Mouse (Mus musculus): ENCODE results near the gene Klk10. TPM values are rescaled to one million over a fixed set of nuclear protein-coding genes. Genes with fewer than 3 reads are reported as not detected.

Gene Klk10
- total RNA-seq (2021) = not detected
- long read RNA-seq, experiment 1 = 0 reads
- long read RNA-seq, experiment 2 = 0 reads

GRCm38 (mm10) chr7:43780746-43781145 lies at the start of gene Klk10:
Klk10 (plus strand) TSS chr7:43781035.
- Histone ChIP-seq H3K27ac (no peak within 1 kb of the TSS), H3K4me3 (no peak within 1 kb of the TSS)
- no peak for DNase-seq (ENCODE audit: extremely low spot score in 1 of 2, low spot score in 2 of 2)
- intact Hi-C loops (cut with DNase I) = loop anchor here (5.0 kb wide), 1 partner anchor 98 kb away; no protein-coding TSS in a partner anchor
- no peak for TF ChIP-seq CTCF (IDR thresholded peaks at IDR 0.05)

DNA sequence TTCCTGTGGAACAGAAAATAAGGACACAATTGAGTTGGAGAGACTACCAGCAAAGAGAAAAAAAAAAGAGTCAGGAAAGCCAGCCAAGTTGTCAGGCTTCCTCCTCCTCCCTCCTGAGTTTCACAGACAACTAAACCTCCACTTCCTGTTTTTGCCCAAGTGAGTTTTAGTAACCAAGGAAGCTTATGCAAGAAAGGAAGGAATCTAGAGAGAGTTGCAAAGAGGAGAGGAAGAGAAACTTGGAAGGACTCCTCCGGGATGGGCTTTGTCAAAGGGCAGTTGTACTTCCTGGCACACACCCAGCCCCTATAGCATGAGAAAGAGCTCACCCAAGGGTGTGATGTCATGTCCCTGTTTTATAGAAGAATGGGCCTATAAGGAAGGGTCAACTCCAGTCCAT lies 33.0 kb upstream of the Klk10 start:
- no peak for TF ChIP-seq CTCF (IDR thresholded peaks at IDR 0.05)
- Histone ChIP-seq H3K4me3 (no peak overlapping the region), H3K27ac (no peak overlapping the region)
- intact Hi-C loops (cut with DNase I) = no loop called here
- no peak for DNase-seq (ENCODE audit: extremely low spot score in 1 of 2, low spot score in 2 of 2)

- DNase-seq (ENCODE audit: extremely low spot score in 1 of 2, low spot score in 2 of 2) = no peak
- Histone ChIP-seq H3K27ac (no peak overlapping the region), H3K4me3 (no peak overlapping the region)
- intact Hi-C loops (cut with DNase I) = no loop called here
- TF ChIP-seq CTCF (IDR thresholded peaks at IDR 0.05) = no peak
Measured at GRCm38 (mm10) chr7:43752806-43753205, 28.0 kb upstream of the Klk10 start.

- intact Hi-C loops (cut with DNase I) = loop anchor here (5.0 kb wide), 1 partner anchor 84 kb away; no protein-coding TSS in a partner anchor
- Histone ChIP-seq H3K27ac (no peak overlapping the region), H3K4me3 (no peak overlapping the region)
- no peak for DNase-seq (ENCODE audit: extremely low spot score in 1 of 2, low spot score in 2 of 2)
- no peak for TF ChIP-seq CTCF (IDR thresholded peaks at IDR 0.05)
Measured at GRCm38 (mm10) chr7:43766484-43766883, 14.4 kb upstream of the Klk10 start.

- Histone ChIP-seq H3K27ac (no peak within 1 kb of the TSS), H3K4me3 (no peak within 1 kb of the TSS)
- intact Hi-C loops (cut with DNase I) = loop anchor here (5.0 kb wide), 1 partner anchor 86 kb away; no protein-coding TSS in a partner anchor
- DNase-seq (ENCODE audit: extremely low spot score in 1 of 2, low spot score in 2 of 2) = no peak
- TF ChIP-seq CTCF (IDR thresholded peaks at IDR 0.05) = no peak
Measured at GRCm38 (mm10) chr7:43768597-43768996, 12.2 kb upstream of the Klk10 start, which contains the start of gene Klk12. Klk12 (plus strand) TSS chr7:43768897.

DNA sequence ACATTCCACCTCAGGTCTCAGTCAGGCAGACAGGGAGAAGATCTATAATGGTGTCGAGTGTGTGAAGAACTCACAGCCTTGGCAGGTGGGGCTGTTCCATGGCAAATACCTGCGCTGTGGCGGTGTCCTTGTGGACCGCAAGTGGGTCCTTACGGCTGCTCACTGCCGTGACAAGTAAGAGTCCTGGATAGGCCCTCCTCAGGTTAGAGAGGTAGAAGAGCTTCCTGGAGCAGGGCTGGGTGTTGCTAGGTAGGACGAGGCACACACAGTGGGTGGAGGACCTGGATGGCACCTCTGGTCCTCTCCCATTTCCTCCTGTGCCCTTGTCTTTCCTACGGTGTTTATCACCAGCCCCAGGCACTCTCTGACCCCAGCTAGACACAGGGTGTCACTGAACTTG lies 11.2 kb upstream of the Klk10 start:
- intact Hi-C loops (cut with DNase I) = loop anchor here (5.0 kb wide), 1 partner anchor 87 kb away; no protein-coding TSS in a partner anchor
- Histone ChIP-seq H3K27ac (no peak overlapping the region), H3K4me3 (no peak overlapping the region)
- TF ChIP-seq CTCF (IDR thresholded peaks at IDR 0.05) = no peak
- no peak for DNase-seq (ENCODE audit: extremely low spot score in 1 of 2, low spot score in 2 of 2)

DNA sequence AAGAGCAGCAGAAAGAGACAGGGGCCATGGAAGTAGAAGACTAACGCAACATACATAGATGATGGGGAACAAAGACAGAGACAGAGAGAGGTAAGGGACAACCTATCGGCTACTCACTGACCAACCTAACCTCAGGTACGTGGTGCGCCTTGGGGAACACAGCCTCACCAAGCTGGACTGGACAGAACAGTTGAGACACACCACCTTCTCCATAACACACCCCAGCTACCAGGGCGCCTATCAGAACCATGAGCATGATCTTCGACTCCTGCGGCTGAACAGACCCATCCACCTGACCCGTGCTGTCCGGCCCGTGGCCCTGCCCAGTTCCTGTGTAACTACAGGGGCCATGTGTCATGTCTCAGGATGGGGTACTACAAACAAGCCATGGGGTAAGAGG lies 10.1 kb upstream of the Klk10 start:
- H3K4me3 ChIP-seq = no peak overlapping the region
- no peak overlapping the region for H3K27ac ChIP-seq
- DNase-seq (ENCODE audit: extremely low spot score in 1 of 2, low spot score in 2 of 2) = no peak
- no peak for TF ChIP-seq CTCF (IDR thresholded peaks at IDR 0.05)
- intact Hi-C loops (cut with DNase I) = no loop called here

DNA sequence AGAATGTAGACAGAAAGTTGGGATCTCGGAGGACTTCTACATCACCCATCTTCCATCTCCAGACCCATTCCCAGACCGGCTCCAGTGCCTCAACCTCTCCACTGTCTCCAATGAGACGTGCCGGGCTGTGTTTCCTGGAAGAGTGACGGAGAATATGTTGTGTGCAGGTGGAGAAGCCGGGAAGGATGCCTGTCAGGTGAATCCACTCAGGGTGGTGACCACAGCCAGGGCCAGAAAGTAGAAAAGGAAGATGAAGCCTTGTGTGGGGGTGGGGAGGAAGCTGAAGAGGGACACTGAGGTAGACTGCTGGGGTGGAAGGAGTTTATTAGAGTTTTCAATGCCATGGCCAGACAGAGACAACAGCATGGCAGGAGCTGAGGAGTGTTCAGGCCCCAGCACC lies 8.9 kb upstream of the Klk10 start:
- no peak for TF ChIP-seq CTCF (IDR thresholded peaks at IDR 0.05)
- no peak overlapping the region for H3K4me3 ChIP-seq
- no peak overlapping the region for H3K27ac ChIP-seq
- peak in 1 of 2 experiments; percentile 3 for DNase-seq (ENCODE audit: extremely low spot score in 1 of 2, low spot score in 2 of 2)
- intact Hi-C loops (cut with DNase I) = no loop called here

DNA sequence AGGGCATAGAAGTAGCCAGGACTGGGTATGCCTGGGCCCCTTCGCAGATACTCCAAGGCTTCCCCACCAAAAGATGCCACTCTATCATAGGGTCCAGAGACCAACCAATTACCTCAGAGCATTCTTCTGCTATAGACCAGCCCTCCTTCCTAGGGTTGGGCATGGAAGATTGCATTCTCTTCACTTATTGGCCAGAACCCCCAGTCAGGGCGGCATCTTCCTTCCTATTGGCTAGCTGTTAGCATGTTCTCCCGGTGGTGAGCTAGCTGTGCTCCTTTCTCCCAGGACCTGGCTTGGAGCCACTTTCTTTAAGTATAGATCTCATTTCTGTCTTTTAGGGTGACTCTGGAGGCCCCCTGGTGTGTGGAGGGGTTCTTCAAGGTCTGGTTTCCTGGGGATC lies 7.9 kb upstream of the Klk10 start:
- no peak overlapping the region for H3K27ac ChIP-seq
- H3K4me3 ChIP-seq = no peak overlapping the region
- intact Hi-C loops (cut with DNase I) = no loop called here
- TF ChIP-seq CTCF (IDR thresholded peaks at IDR 0.05) = no peak
- no peak for DNase-seq (ENCODE audit: extremely low spot score in 1 of 2, low spot score in 2 of 2)

DNA sequence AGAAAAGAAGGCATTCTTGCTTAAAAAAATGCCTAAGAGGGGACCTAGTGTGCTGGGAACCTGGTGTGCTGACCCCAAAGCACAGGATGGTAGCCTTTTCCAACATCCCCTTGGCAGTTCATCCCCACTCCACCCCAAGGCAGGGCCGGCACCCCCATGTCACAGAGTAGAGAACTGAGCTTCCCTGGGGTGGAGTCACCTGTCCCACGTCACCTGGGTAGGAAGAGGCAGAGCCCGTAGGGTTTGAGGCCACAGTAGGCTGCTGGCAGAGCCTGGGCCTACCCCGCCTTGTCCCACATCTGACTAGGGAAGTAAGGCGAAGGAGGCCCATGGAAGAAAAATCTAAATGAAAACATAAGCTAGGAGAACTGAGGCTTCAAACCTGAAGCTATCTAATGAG lies 6.5 kb upstream of the Klk10 start, which contains the start of gene Klk11:
Gene Klk11 (plus strand): TSS at position 241 of the 400 bp plus-strand sequence.
- DNase-seq (ENCODE audit: extremely low spot score in 1 of 2, low spot score in 2 of 2) = no peak
- H3K27ac ChIP-seq = no peak within 1 kb of the TSS
- no peak within 1 kb of the TSS for H3K4me3 ChIP-seq
- TF ChIP-seq CTCF (IDR thresholded peaks at IDR 0.05) = no peak
- intact Hi-C loops (cut with DNase I) = no loop called here

- intact Hi-C loops (cut with DNase I) = no loop called here
- DNase-seq (ENCODE audit: extremely low spot score in 1 of 2, low spot score in 2 of 2) = no peak
- no peak for TF ChIP-seq CTCF (IDR thresholded peaks at IDR 0.05)
- Histone ChIP-seq H3K27ac (no peak overlapping the region), H3K4me3 (no peak overlapping the region)
Measured at GRCm38 (mm10) chr7:43774802-43775201, 6.0 kb upstream of the Klk10 start.

GRCm38 (mm10) chr7:43775311-43776057 lies 5.4 kb upstream of the Klk10 start:
- intact Hi-C loops (cut with DNase I) = no loop called here
- Histone ChIP-seq H3K4me3 (no peak overlapping the region), H3K27ac (no peak overlapping the region)
- no peak for TF ChIP-seq CTCF (IDR thresholded peaks at IDR 0.05)
- DNase-seq (ENCODE audit: extremely low spot score in 1 of 2, low spot score in 2 of 2) = peak in 1 of 2 experiments; percentile 5

DNA sequence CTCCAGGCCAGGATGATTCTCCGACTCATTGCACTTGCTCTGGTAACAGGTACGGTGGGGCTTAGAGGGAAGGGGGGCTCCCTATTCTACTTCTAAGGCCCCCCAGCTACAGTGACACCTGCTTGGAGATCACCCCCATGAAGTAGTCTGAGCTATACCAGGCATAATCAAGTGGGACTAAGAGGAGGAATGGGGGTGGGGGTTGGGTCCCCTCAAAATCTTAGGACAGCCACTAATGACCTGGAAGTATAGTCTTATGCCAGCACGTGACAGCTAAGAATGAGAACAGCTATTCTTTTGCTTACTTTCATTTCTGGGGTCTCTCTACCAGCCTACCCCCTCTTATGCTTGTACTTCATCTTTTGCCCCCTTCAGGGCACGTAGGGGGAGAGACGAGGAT lies 4.3 kb upstream of the Klk10 start:
- no peak for DNase-seq (ENCODE audit: extremely low spot score in 1 of 2, low spot score in 2 of 2)
- no peak overlapping the region for H3K27ac ChIP-seq
- no peak overlapping the region for H3K4me3 ChIP-seq
- intact Hi-C loops (cut with DNase I) = no loop called here
- no peak for TF ChIP-seq CTCF (IDR thresholded peaks at IDR 0.05)

Data from left cerebral cortex, adult 2 months (tissue).